Mouse (Mus musculus) testis, postnatal 10 days (tissue): ENCODE results near the gene Olfr1258.
"Not testable (repeated sequence)": the region's sequence is repeated elsewhere in the genome, so short reads cannot be mapped to it uniquely, and the experiment has no call there.

Experiments used
- DNase-seq: peaks from one replicate; pipeline ENCODE4 v3.0.0; 2021; ENCODE audit warnings: low spot score

The Olfr1258 gene

DNA sequence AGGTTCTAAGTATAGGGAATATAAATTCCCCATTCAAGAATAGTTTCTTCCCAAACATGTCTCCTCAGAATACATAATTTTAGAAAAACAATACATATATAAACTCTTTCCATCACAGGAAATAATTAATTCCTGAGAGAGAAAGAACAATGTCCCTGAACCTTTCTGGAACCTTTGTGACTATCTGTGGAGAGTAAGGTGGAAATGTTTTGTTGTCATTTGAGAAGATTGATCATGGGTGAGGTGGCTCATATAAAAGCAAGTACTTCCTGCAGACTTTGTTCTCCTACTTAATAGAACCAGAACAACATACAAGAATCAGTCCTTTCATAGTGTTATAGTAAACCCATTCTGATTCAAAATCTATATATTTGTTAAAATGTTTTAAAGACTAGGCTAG lies at the start of gene Olfr1258:
Olfr1258 (plus strand) TSS at position 301 of the 400 bp plus-strand sequence.
- no peak for DNase-seq

DNA sequence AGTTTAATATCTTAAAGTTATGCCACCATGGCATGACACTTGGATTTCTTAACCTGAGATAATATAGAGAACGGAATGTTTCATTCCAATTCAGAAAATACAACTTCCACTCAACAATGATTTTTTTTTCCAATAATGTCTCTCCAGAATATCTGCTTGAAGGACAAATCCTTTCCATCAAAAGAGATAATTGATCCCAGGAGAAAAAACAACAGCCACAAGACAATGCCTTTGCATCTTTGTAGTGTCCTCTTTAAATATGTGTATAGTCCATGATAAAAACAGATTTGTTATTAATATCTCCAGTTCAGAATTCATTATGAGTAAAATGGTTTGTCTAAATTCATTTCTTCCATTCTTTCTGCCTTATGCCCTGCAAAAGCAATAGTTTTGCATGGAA lies 49.0 kb upstream of the Olfr1258 start, which contains the start of gene Olfr1257:
Olfr1257 (plus strand) TSS at position 301 of the 400 bp plus-strand sequence.
- DNase-seq = no peak

DNA sequence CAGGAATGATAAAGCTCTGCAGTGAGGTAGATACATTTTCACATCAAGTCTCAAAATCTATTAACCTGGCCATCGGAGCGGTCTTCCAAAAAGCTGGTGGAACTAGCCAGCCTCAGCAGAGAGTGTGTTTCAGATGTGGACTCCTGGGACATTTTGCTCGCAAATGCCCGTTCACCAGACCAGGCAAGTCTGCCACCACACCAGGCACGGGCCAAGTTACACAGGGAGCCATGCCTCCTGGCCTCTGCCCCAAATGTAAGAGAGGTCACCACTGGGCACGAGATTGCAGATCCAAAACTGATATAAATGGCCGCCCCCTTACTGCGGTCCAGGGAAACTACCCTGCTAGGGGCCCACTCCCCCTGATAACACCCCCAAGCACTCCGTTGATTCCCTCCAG lies 14.5 kb upstream of the Olfr1258 start:
- not testable (repeated sequence) for DNase-seq

DNA sequence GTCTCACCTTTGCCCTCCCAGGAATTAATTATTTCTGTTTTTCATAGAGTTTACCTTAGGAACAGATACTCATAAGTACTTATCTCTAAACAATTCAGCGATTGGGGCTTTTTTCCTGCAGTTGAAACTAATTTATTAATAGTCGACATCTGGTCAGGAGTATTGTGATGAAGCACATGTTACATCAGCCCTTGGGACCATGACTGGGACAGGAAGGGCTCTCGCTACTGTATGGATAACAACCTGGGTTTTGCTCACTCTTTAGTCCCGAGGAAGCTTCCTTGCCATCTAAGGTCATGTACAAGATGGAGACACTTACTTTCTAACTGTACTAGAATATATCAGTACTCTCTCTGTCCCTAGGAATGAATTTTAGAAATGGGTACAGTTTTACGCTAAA lies 21.5 kb downstream of the Olfr1258 start, which contains the start of gene Olfr1259:
Olfr1259 (minus strand) TSS at position 101 of the 400 bp plus-strand sequence.
- DNase-seq = no peak

DNA sequence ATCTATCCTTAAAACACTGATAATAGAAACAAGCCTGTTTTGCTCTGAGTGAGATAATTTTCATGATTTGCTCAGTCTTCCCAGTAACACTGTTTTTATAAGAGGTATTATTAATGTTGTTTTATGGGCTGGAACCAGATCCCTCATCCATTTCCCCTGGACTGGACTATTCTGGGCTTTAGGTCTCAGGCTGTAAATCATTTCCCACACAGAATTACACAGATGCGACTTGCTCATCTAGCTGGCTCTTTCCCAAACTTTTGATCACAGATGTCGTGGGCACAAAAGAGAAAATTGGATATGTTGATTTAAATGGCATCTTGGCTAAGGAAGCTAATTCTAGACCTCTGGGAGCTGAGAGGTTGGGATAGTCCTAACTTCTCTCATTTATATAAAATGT lies 47.1 kb downstream of the Olfr1258 start, which contains the start of gene Olfr1260:
Olfr1260 (plus strand) TSS at position 157 of the 400 bp plus-strand sequence.
- no peak for DNase-seq

DNA sequence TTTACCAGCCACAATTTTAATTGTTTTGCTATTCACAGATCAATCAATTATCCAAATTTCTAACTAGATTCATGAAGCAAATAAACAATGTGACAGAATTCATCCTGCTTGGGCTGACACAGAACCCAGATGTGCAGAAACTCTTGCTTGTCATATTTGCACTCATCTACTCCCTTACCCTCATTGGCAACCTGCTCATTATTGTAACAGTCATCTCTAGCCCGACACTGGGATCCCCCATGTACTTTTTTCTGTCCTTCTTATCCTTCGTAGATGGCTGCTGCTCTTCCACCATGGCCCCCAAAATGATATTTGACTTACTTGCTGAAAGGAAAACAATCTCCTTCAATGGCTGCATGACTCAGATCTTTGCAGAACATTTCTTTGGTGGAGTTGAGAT lies 50.6 kb downstream of the Olfr1258 start:
- DNase-seq = no peak
